ENCODE assay signal across 23 mouse cellular contexts in genomic region chr14:49311548-49311947, GRCm38 (mm10).
"Had no signal": no experiment of that assay in that cellular context is flagged by ENCODE, and none has a peak within 500 bp of the region (broad histone marks: within the 10 kb centered on the region; RNA-seq: fewer than 3 reads in every experiment).

No protein-coding gene starts in this region.

- H3K9me3 ChIP-seq: heart, embryonic 13.5 days; heart, embryonic 15.5 days; hindbrain, embryonic 12.5 days; kidney, embryonic 15.5 days; limb, embryonic 13.5 days; limb, embryonic 15.5 days; liver, embryonic 12.5 days had no signal

- H3K4me3 ChIP-seq: gastrocnemius, adult 2 months; heart, adult 2 months; heart, embryonic 13.5 days; heart, embryonic 15.5 days; hindbrain, embryonic 12.5 days; kidney, embryonic 15.5 days; limb, embryonic 13.5 days; limb, embryonic 15.5 days; liver, embryonic 12.5 days had no signal

- ATAC-seq: intestine, embryonic 16.5 days; liver, embryonic 12.5 days had no signal

- H3K36me3 ChIP-seq: heart, embryonic 13.5 days; heart, embryonic 15.5 days; hindbrain, embryonic 12.5 days; kidney, embryonic 15.5 days; limb, embryonic 13.5 days; limb, embryonic 15.5 days; liver, embryonic 12.5 days had no signal

- H3K4me1 ChIP-seq: heart, embryonic 15.5 days; limb, embryonic 13.5 days; limb, embryonic 15.5 days; liver, embryonic 12.5 days had no signal

- H3K4me2 ChIP-seq: heart, embryonic 11.5 days; heart, embryonic 13.5 days; heart, embryonic 15.5 days; hindbrain, embryonic 12.5 days; hindbrain, embryonic 14.5 days; kidney, embryonic 15.5 days; limb, embryonic 13.5 days; limb, embryonic 15.5 days; liver, embryonic 12.5 days had no signal

- H3K27ac ChIP-seq: gastrocnemius, adult 2 months; heart, adult 2 months; heart, embryonic 13.5 days; heart, embryonic 15.5 days; hindbrain, embryonic 12.5 days; hindbrain, embryonic 14.5 days; kidney, embryonic 15.5 days; kidney, postnatal 0 days; limb, embryonic 13.5 days; limb, embryonic 15.5 days; liver, embryonic 12.5 days; liver, embryonic 14.5 days had no signal

- H3K9ac ChIP-seq: heart, embryonic 13.5 days; heart, embryonic 15.5 days; hindbrain, embryonic 12.5 days; hindbrain, embryonic 14.5 days; kidney, embryonic 15.5 days; limb, embryonic 13.5 days; limb, embryonic 15.5 days; liver, embryonic 12.5 days; liver, embryonic 14.5 days had no signal

- H3K27me3 ChIP-seq: heart, embryonic 13.5 days; heart, embryonic 15.5 days; hindbrain, embryonic 12.5 days; kidney, embryonic 15.5 days; limb, embryonic 13.5 days; limb, embryonic 15.5 days; liver, embryonic 12.5 days had no signal

- DNase-seq: gastrocnemius, adult 2 months; gastrocnemius, postnatal 10 days; gastrocnemius, postnatal 25 days; heart, adult 2 months; kidney, adult 11 months; kidney, adult 2 months; kidney, adult 9 months; kidney, postnatal 14 days; kidney, postnatal 36 days; layer of hippocampus, adult 9-11 months; layer of hippocampus, postnatal 36 days had no signal
